24 mouse cellular contexts compared by ENCODE assay signal in genomic region chr9:70483495-70483894, GRCm38 (mm10). TPM values are rescaled to one million over a fixed set of nuclear protein-coding genes. Genes with fewer than 3 reads are reported as not detected.
A peak's percentile ranks its signal among the peaks of the same experiment; 100 is the strongest.
DNase-seq lines count a peak whose midpoint lies in the region; ATAC-seq and TF ChIP-seq lines count a peak whose summit lies in the region.
"Had no signal": no experiment of that assay in that cellular context is flagged by ENCODE, and none has a peak within 500 bp of the region (broad histone marks: within the 10 kb centered on the region; RNA-seq: fewer than 3 reads in every experiment).

No protein-coding gene starts in this region.

- ATAC-seq in forebrain, embryonic 12.5 days (ENCODE audit: low FRiP score): no peak
- ATAC-seq: forebrain, embryonic 15.5 days; intestine, postnatal 0 days had no signal

- 96% methylated on average over 5 of the region's 5 CpGs for WGBS in forebrain, embryonic 12.5 days

- H3K27me3 ChIP-seq in C2C12 (ENCODE audit: control insufficient read depth, insufficient read depth, insufficient read length): no peaks in the 10 kb centered on the region
- H3K27me3 ChIP-seq in forebrain, embryonic 12.5 days: no peaks in the 10 kb centered on the region
- H3K27me3 ChIP-seq: embryonic facial prominence, embryonic 12.5 days; embryonic facial prominence, embryonic 15.5 days; forebrain, embryonic 15.5 days; heart, embryonic 12.5 days; heart, embryonic 15.5 days had no signal

- H3K9me3 ChIP-seq in forebrain, embryonic 12.5 days: no peaks in the 10 kb centered on the region
- H3K9me3 ChIP-seq: embryonic facial prominence, embryonic 12.5 days; embryonic facial prominence, embryonic 15.5 days; forebrain, embryonic 15.5 days; G1E; heart, embryonic 12.5 days; heart, embryonic 15.5 days had no signal

- DNase-seq in ES-CJ7 (ENCODE audit: low read depth, low spot score): peak; percentile 16
- peak; percentile 41 for DNase-seq in ZHBTc4 (ENCODE audit: low read depth, low spot score)
- no peak for DNase-seq in right cerebral cortex, postnatal 25 days
- no peak for DNase-seq in cerebellum, adult 11 months
- DNase-seq: adrenal gland, postnatal 10 days; adrenal gland, postnatal 36 days; cerebellum, adult 2 months; cerebellum, adult 9-11 months; cerebellum, postnatal 25 days; gastrocnemius, postnatal 10 days; gastrocnemius, postnatal 36 days; heart, adult 18-20 months; heart, postnatal 10 days; heart, postnatal 4 days had no signal

- no peak overlapping the region for H3ac ChIP-seq in C2C12 (ENCODE audit: control insufficient read depth, insufficient read length, low read depth)

- no peak for TF ChIP-seq CTCF in C2C12 (IDR thresholded peaks at IDR 0.05; ENCODE audit: control insufficient read depth, insufficient read depth, insufficient read length)

- H3K79me2 ChIP-seq in C2C12 (ENCODE audit: control insufficient read depth, insufficient read depth): peaks cover 100% of the 10 kb centered on the region

- H3K4me1 ChIP-seq in forebrain, embryonic 12.5 days: no peaks in the 10 kb centered on the region
- H3K4me1 ChIP-seq: embryonic facial prominence, embryonic 12.5 days; embryonic facial prominence, embryonic 15.5 days; forebrain, embryonic 15.5 days had no signal

- H3K27ac ChIP-seq in forebrain, embryonic 12.5 days: no peak overlapping the region
- H3K27ac ChIP-seq: embryonic facial prominence, embryonic 12.5 days; embryonic facial prominence, embryonic 15.5 days; forebrain, embryonic 15.5 days; heart, embryonic 15.5 days; hindbrain, embryonic 14.5 days had no signal

- no peak overlapping the region for H3K9ac ChIP-seq in forebrain, embryonic 12.5 days
- H3K9ac ChIP-seq: embryonic facial prominence, embryonic 12.5 days; embryonic facial prominence, embryonic 15.5 days; forebrain, embryonic 15.5 days; heart, embryonic 12.5 days; heart, embryonic 15.5 days; hindbrain, embryonic 14.5 days had no signal

- H3K79me3 ChIP-seq in C2C12 (ENCODE audit: low read depth): peaks cover 79% of the 10 kb centered on the region

- no peak overlapping the region for H3K4me3 ChIP-seq in C2C12 (ENCODE audit: insufficient read depth, poor library complexity, severe bottlenecking)
- no peak overlapping the region for H3K4me3 ChIP-seq in forebrain, embryonic 12.5 days (replicated peaks)
- H3K4me3 ChIP-seq: embryonic facial prominence, embryonic 12.5 days; embryonic facial prominence, embryonic 15.5 days; forebrain, embryonic 15.5 days; heart, embryonic 12.5 days; heart, embryonic 15.5 days had no signal

- no peak overlapping the region for H3K4me2 ChIP-seq in forebrain, embryonic 12.5 days
- H3K4me2 ChIP-seq: embryonic facial prominence, embryonic 12.5 days; embryonic facial prominence, embryonic 15.5 days; forebrain, embryonic 15.5 days; heart, embryonic 12.5 days; heart, embryonic 15.5 days; hindbrain, embryonic 14.5 days had no signal

- H3K36me3 ChIP-seq in C2C12 (ENCODE audit: control insufficient read depth, insufficient read depth): peaks cover 27% of the 10 kb centered on the region
- no peaks in the 10 kb centered on the region; the same call in 1 of the 2 replicates for H3K36me3 ChIP-seq in forebrain, embryonic 12.5 days (replicated peaks)

TF ChIP-seq in C2C12, 6 proteins besides CTCF, POLR2A, EP300 and RAD21:
- no peak for TF ChIP-seq MAX (IDR thresholded peaks at IDR 0.05)
- peak; percentile 75 for TF ChIP-seq MYOD1 (IDR thresholded peaks at IDR 0.05; ENCODE audit: control insufficient read depth, insufficient read length, low read depth)
TF ChIP-seq in C2C12: peak in this region for 1.

RNA-seq across cellular contexts. Expression of gene Rnf111, which starts 20.0 kb away (rescaled TPM):
- 10.4 TPM for polyA plus RNA-seq in C2C12 (2012; fragmentation: generic; extraction: Trizol)
- polyA plus RNA-seq in forebrain, embryonic 12.5 days (2016; fragmentation: Nextera tagmentation; extraction: Ambion mirVana): 43.0 and 45.8 TPM in 2 replicates

RNA-seq across cellular contexts. Expression of gene Sltm, which starts 59.1 kb away (rescaled TPM):
- polyA plus RNA-seq in C2C12 (2012; fragmentation: generic; extraction: Trizol): 11.3 TPM
- polyA plus RNA-seq in forebrain, embryonic 12.5 days (2016; fragmentation: Nextera tagmentation; extraction: Ambion mirVana): 79.7 and 85.8 TPM in 2 replicates

Comparison
In these comparisons a context has a peak if more than half of its experiments do, and no peak if none do; other contexts are left out.
1. DNase-seq: peak in ES-CJ7 (single experiment) and ZHBTc4 (single experiment); none in right cerebral cortex, postnatal 25 days (single experiment) and cerebellum, adult 11 months (single experiment).